Mouse (Mus musculus) gastrocnemius, postnatal 14 days (tissue): ENCODE results near the gene Tectb. TPM values are rescaled to one million over a fixed set of nuclear protein-coding genes. Genes with fewer than 3 reads are reported as not detected.
A peak's percentile ranks its signal among the peaks of the same experiment; 100 is the strongest.
"Not testable (repeated sequence)": the region's sequence is repeated elsewhere in the genome, so short reads cannot be mapped to it uniquely, and the experiment has no call there.

Source experiments
- DNase-seq: peaks from one replicate; pipeline ENCODE4 v3.0.0; 2021; ENCODE audit warnings: mixed read lengths
- intact Hi-C: fragments of 180-260 bp; cut with DNase I; formaldehyde crosslinking; loops from one replicate; pipeline ENCODE4 v1.15.1; 2025; ENCODE audit warnings: low total_unique reads
- long read RNA-seq, 2 experiments: library from polyadenylated mRNA; stranded (forward); transcript quantifications; one replicate each; pipeline ENCODE4 v2.0.0; 2021
- total RNA-seq, 2 experiments: library from RNA; stranded (reverse); gene quantifications; 2 replicates each; pipeline ENCODE4 v1.2.3; 2021

Gene Tectb
- under 1 TPM; 0.64 to 0.66 TPM for total RNA-seq
- long read RNA-seq, experiment 1: 0 reads
- long read RNA-seq, experiment 2, partial matches to known transcripts: 0 of 2 reads
- long read RNA-seq, experiment 2, other reads (novel, unspliced or antisense): 2 of 2 reads

DNA sequence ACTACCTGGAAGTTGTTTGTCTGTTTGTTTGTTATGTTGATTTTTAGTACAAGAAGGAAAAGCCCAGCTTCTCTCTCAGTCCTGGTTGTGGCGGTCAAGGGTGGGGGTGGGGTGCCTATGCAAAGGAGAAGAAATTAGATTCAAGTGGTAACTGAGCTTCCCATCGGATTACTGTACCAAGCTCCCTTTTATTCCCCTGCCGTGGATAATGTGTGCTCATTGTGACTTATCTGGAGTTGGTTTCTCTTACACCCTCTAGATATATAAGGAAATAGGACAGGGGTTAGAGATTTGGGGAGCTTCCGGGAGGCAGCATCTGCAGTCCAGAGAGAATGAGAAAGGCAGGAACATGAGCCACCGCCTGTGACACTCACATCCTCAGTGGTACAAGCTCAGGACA lies at the start of gene Tectb:
TSS of gene Tectb (plus strand) at position 301 of the 400 bp plus-strand sequence.
- no peak for DNase-seq
- intact Hi-C loops: no loop called here

DNA sequence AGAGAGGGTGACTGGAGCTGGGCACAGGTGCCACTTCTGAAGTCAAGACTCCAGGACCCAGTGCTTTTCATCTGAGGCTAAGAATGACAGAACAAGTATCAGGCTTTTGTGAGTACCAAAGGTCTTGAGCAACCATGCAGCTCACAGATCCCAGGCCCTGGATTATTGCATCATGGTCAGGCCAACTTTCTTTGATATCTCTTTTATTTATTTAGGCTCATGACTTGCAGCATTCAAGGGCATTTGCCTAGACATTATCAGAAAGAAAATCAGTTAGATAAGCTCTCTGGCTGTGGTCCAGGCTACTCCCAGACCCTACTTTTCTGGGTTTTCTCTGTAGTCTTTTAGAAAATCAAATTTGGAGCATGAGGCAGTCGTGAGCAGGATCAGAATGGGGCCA lies 48.8 kb upstream of the Tectb start:
- no peak for DNase-seq
- intact Hi-C loops: no loop called here

DNA sequence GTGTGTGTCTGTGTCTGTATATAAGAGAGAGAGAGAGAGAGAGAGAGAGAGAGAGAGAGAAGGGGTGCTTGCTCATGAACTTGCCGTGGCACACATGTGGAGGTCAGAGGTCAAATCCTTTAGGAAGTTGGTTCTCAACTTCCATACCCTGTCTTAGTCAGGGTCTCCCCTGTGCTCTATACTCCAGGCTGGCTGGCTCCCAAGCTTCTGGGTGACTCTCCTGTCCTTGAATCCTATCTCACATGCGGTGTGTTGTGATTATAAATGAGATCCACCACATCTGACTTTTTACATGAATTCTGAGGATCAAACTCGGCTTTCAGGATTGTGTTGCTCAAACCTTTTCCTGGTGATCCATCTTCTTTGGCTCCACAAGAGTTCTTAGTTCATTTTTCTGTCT lies 48.1 kb upstream of the Tectb start:
- intact Hi-C loops: no loop called here
- DNase-seq: no peak

GRCm38 (mm10) chr19:55134521-55134920 lies 46.0 kb upstream of the Tectb start:
- no peak for DNase-seq
- intact Hi-C loops: no loop called here

DNA sequence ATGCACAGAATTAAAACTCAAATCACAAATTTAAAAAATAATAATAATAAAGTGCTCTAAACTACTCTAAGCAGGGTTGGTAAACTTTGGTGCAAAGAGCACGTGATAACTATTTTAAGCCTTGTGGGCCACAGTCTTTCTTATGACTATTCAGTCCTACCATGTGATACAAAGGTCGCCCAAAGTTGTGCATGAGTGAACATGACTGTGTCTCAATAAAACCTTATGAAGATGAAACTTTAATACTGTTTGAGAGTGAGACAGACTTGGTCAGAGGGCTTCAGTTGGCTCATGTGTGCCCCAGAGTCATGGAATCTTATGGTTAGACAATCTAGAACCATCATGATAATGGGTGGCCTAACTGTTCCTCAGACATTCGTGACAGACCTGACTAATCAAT lies 44.6 kb upstream of the Tectb start:
- intact Hi-C loops: no loop called here

GRCm38 (mm10) chr19:55136693-55137427 lies 43.7 kb upstream of the Tectb start:
- peak; percentile 48 for DNase-seq
- intact Hi-C loops: no loop called here

More for the DNA sequence above, 44.6 kb upstream of the Tectb start:
- DNase-seq: no peak

- no peak for DNase-seq
- intact Hi-C loops: no loop called here
Measured at GRCm38 (mm10) chr19:55137884-55138283, 42.6 kb upstream of the Tectb start.

DNA sequence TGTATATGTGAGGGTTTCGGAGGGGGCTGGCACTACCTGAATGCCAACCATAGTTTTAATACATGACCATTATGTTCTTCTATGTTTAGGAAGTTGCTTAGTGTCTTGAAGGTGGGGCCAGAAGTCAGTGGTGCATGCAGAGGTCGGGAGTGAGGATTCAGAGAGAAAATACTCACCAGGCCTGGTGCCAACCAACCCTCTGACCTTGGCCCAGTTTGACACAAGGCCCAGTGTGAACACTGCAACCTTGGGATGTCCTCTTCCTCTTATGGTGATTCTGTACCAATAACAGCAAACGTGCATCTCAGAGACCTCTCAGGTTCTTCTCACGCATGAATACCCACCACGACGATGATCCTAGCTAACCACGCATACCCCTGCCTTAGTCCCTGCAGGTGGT lies 42.0 kb upstream of the Tectb start:
- no peak for DNase-seq
- intact Hi-C loops: no loop called here

- no peak for DNase-seq
- intact Hi-C loops: no loop called here
Measured at GRCm38 (mm10) chr19:55139301-55139700, 41.2 kb upstream of the Tectb start.

GRCm38 (mm10) chr19:55143391-55144300 lies 36.9 kb upstream of the Tectb start:
- intact Hi-C loops: no loop called here
- no peak for DNase-seq

- intact Hi-C loops: no loop called here
- DNase-seq: no peak
Measured at GRCm38 (mm10) chr19:55144691-55145090, 35.8 kb upstream of the Tectb start.

DNA sequence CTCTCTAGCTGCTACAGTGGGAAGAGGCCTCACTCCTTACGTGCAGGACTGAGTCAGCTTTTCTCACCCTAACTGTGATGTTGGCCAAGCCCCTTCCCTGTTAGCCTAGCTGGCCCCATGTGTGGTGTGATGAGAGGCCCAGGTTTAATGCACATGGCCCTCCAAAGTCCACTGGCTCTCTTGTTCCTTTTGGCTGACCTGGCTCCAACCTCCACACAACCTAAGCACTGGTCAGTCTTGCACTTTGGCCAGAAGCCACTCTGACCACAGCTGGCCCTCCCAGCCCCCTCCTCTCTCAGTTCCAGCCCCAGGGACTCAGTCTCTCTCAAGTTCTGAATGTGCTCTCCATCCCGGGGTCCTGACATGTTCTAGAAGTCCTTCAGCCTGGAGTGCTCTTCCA lies 35.4 kb upstream of the Tectb start:
- intact Hi-C loops: no loop called here
- no peak for DNase-seq

GRCm38 (mm10) chr19:55147568-55147967 lies 33.0 kb upstream of the Tectb start:
- DNase-seq: no peak
- intact Hi-C loops: no loop called here

- no peak for DNase-seq
- intact Hi-C loops: no loop called here
Measured at GRCm38 (mm10) chr19:55148109-55148508, 32.4 kb upstream of the Tectb start.

- intact Hi-C loops: no loop called here
- DNase-seq: no peak
Measured at GRCm38 (mm10) chr19:55149646-55150045, 30.9 kb upstream of the Tectb start.

DNA sequence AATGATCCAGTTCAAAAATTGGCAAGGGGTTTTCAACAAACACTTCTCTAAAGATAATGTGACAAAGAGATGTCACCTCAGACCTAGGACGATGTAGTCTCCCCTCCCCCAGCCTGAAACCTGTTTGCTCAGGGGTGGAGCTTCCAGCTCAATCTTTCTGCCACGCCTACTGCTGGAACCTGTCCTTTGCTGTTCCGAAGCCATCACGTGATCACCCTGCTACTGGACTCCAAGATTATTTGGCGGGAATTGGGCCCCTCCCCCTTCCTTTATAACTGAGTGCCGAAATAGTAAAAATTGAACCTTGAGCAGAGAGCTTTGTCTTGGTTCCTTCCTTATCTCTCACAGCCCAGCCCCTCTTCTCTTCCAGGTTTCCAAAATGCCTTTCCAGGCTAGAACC lies 28.3 kb upstream of the Tectb start:
- intact Hi-C loops, DNase-seq: not testable (repeated sequence)

- intact Hi-C loops: no loop called here
- DNase-seq: no peak
Measured at GRCm38 (mm10) chr19:55152983-55153382, 27.6 kb upstream of the Tectb start.

GRCm38 (mm10) chr19:55157029-55157428 lies 23.5 kb upstream of the Tectb start:
- DNase-seq: no peak
- intact Hi-C loops: no loop called here

DNA sequence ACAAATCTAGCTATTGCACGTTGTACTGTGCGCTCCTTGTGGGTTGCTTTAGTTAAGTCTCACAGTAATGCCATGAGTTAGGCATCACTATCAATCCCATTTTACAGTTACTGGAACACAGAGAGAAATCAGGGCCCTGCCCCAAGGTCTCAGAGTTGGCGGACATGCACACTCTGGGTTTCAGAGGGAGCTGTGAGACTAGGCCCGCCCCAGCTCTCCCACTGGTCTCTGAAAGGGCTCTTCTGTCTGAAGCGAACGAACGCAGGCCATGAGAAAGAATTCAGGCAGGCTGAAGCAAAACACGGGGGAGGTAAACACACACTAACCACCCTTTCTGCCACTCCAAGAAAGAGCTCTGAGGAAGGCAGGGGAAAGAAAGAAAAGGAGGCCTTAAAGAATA lies 21.9 kb upstream of the Tectb start:
- no peak for DNase-seq
- intact Hi-C loops: no loop called here

DNA sequence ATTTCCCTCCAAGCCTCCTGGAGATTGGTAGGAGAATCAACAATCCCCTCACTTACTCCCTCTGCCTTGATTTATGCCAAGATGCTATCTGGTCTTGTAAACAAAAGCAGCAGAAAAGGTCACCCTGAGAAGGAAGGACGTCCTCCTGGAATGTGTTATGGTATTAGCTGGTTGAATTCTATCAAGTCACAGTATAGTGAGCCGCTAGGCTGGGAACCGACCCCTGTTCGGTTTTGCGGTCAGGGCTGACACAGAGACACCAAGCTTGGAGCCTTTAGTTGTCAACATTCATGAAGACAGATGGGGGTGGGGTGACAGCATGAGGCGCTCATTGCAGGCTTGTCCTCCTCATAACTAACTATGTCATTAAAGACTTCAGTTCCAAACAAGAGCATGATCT lies 20.7 kb upstream of the Tectb start:
- intact Hi-C loops: no loop called here
- DNase-seq: no peak

GRCm38 (mm10) chr19:55162271-55162670 lies 18.3 kb upstream of the Tectb start:
- DNase-seq: no peak
- intact Hi-C loops: no loop called here
